Mouse (Mus musculus) gastrocnemius, postnatal 14 days (tissue): ENCODE data around the gene Pnpla2. TPM values are rescaled to one million over a fixed set of nuclear protein-coding genes. Genes with fewer than 3 reads are reported as not detected.

Experiments used
- DNase-seq: peaks from one replicate; pipeline ENCODE4 v3.0.0; 2021; ENCODE audit warnings: mixed read lengths
- intact Hi-C: fragments of 180-260 bp; cut with DNase I; formaldehyde crosslinking; loops from one replicate; pipeline ENCODE4 v1.15.1; 2025; ENCODE audit warnings: low total_unique reads
- total RNA-seq, 2 experiments: library from RNA; stranded (reverse); gene quantifications; 2 replicates each; pipeline ENCODE4 v1.2.3; 2021

The Pnpla2 gene
- total RNA-seq, 2 experiments from 2014 or later = 188 to 332 TPM

DNA sequence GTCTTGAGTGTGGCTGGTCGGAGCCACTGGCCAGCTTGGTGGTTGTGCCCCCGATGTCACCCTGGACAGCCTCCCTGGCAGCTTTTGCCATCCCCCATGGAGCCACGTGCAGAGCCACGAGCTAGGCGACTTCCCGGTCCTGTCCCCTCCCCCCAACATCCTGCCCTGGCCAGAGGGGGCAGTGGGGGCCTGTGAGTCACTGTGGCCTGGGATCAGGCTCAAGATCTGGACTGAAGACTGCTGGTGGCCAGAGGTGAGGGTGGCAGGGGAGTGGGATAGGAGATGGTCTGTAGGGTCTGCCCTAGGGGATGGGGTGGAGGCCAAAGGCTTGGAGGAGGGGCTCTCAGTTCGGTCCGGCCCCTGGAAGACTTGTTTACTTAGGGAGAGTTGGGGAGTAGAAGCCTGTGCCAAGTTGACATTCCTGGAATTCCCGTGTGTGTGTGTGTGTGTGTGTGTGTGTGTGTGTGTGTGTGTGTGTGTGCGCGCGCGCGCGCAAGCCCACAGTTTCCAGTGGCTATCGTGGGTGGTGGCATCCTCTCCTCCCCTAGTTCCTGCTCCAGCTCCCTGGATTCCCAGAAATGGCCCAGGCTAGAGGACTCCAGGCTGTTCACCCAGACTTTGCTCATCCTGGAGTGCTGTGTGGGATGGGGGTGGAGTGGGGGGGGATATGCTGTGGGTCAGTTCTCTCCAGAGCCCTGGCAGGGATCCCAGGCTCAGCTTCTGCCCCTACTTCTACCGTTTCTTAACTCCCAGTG is 21.4 kb downstream of the Pnpla2 start:
- DNase-seq = peak; percentile 86
- intact Hi-C loops = no loop called here

DNA sequence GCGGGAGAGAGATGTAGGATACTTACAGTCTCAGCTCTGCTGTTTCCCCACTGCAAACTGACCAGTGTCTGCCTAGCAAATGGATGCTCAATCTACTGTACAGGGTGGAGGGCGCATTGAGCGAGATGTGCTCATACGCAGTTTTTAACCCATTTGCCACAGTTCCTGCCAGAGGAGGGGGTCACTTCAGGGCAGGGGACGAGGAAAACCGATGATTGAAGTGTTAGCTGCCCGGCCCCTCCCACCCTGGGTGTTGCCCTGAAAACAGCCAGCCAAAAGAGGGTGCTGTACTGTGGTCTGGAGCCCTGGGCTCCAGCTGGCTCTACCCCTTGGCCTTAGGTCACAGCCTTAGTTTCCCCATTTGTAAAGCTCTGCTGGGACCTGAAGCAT is 22.0 kb downstream of the Pnpla2 start:
- DNase-seq = no peak
- intact Hi-C loops = no loop called here

DNA sequence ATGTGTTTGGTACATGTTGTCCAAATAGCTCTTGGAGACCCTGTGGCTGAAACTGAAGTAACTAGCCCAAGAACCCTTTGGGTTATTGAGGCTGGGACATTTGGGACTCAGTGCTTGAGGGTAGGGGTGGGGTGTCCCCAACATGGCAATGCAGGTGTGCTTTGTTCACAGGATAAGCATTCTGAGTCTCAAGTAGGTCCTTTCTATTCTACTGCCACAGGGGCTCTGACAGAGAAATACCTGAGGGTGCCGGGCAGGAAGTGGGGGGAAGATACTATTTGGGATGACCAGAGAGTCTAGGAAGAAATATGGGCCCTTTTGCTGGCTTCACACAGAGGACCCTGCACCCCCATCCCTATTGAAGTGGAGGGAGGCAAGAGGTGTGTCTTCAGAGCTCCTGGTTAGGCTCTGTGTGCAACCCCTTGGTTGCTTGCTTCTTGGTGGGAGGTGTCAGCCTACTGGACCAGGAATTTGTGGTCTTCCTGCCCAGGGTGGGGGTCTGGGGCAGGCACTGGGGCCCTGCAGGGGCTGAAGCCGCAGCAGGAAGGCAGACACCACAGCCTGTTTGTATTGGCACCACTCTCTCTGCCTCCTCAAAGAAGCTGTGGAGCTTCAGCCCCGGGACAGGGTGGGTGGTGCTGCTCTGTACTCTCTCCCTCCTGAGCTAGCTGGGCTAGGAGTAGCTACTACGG is 22.7 kb downstream of the Pnpla2 start:
- DNase-seq = no peak
- intact Hi-C loops = no loop called here

DNA sequence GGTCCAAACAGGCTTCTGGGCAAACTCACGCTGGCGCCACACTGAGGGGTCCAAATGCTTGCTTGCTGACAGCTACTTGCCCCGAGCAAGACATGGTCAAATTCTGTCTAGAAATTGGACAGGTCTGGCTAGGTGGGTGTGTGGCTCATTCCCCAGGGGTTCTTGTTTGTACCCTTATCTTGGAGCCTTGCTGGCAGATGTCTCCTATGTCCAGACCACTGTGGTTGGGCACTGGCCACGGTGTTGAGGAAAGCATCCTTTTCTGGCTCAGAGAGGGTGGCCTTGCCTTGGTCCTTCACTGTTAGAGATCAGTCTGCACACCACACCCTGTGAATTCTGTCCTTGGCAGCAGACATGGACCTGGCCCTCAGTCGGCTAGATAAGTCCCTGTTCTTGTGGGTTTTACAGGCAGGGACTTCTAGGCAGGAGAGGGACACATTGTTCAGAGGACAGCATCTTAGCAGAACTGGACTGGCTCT is 23.3 kb downstream of the Pnpla2 start:
- intact Hi-C loops = no loop called here
- DNase-seq = no peak

DNA sequence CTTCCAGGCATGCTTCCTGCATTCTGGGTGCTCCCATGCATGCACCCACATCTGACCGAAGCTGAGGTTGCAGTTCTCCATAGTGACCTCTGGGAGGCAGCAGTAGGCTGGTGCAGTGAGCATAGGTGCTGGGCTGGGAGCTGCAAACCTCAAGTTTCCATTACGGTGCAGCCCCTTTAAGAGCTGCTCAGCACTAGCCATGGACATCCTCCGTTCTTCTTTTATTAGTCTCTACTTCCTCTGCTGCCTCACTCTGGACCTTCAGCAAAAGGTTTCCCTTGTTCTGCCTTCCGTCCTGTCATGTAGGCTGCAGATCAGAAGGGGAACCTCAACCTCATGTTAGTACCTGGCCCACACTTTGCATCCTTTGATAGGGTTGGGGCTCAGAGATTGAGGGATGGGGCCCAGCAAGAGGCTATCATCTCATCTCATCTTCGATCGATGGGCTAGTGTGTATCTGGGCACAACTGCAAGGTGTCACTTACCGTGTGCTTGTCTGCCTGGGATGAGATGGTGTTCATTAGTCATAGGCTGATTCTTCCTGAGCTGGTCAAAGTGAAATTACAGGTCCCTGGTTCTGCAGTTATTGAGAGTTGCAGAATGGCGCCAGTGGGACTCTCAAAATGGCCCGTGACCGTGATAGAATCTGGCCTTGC is 26.0 kb downstream of the Pnpla2 start:
- DNase-seq = no peak
- intact Hi-C loops = loop anchor here (5.0 kb wide), 1 partner anchor 181 kb away; no protein-coding TSS in a partner anchor

DNA sequence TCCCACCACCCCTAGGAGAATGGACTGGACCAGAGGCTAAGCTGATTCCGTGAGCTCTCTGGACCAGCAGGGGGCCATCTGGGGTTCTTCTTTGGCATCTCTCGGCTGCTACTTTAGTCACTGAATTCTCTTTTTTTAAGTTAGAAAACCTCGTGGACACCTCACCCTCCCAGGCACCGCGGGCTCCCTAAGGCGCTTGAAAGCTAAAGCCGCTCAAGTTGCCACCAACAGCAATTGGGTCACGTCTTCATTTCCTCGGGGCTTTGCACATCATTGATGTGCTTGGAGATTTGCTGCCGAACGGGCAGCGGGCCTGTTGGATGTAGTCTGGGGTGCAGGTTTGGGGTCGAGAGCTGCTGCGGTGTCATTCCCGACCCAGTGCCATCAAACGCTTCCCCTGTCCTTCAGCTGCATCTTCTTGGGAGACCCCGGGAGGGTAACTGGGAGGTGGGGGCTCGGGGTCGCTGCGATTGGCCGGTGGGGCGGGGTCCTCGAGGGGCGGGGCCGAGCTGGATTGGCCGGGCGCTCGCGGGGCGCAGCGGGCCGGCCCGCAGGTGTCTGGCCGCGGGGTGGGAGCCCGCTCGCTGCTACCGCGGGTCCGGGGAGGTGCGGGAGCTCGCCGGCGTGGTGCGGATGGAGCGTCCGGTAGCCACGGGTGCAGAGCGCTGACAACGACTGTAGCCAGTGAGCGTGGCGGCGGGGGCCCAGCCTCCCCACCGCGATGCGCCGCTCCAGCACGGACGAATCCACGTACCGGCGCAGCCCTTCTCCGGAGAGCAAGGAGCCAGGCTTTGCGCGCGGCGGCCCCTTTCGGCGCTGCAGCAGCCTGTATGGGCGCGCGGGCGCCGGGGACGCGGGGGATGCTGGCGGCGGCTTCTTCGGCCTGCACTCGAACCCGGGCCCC is 26.8 kb downstream of the Pnpla2 start:
- DNase-seq = peak; percentile 54
- intact Hi-C loops = loop anchor here (5.0 kb wide), 1 partner anchor 181 kb away; no protein-coding TSS in a partner anchor

DNA sequence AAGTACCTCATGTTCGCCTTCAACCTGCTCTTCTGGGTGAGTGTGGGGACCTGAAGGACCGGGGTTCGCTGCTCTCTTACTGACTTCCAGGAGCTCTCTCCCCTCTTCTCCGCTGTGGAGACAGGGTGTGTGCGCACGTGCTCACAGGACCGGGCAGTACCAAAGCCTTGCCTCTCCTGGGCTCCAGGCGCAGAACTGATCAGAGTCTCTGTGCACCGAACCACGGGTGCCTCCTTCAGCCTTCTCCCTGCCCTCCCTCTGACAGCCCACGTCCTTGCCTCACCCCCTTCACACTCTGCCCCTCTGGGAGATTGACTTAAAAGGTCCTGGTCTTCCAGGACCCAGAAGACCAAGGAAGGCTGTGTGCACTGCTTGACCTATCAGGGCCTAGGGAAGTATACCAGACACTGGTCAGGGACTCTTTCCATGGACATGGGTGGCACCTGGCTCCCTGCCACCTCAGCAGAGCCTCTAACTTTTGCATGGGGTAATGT is 27.6 kb downstream of the Pnpla2 start:
- intact Hi-C loops = loop anchor here (5.0 kb wide), 1 partner anchor 180 kb away; no protein-coding TSS in a partner anchor
- no peak for DNase-seq

DNA sequence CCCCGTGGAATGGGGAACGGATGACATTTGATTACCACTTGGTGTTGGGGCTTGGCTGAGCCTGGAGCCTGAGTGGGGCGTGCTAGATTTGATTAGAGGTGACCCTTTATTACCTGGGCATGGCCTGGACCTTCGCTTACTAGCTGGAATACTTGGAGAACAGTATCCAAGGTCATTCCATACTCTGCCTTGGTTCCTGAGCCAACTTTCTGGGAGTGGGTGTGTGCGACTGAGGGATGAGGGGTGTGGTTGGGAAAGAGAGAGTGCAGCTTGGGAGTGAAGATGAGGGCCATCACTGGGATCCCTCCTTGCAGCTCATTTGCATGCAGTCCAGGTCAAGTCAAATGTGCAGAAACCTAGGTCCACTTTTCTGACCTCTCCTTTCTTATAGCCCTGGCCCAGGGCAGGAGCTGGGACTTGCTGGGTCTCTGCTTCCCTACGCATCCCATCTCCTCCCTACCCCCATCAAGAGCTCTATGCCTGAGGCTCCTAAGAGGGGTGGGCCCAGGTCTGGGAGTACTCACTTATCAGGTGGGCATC is 28.2 kb downstream of the Pnpla2 start:
- intact Hi-C loops = loop anchor here (5.0 kb wide), 1 partner anchor 179 kb away; no protein-coding TSS in a partner anchor
- no peak for DNase-seq

DNA sequence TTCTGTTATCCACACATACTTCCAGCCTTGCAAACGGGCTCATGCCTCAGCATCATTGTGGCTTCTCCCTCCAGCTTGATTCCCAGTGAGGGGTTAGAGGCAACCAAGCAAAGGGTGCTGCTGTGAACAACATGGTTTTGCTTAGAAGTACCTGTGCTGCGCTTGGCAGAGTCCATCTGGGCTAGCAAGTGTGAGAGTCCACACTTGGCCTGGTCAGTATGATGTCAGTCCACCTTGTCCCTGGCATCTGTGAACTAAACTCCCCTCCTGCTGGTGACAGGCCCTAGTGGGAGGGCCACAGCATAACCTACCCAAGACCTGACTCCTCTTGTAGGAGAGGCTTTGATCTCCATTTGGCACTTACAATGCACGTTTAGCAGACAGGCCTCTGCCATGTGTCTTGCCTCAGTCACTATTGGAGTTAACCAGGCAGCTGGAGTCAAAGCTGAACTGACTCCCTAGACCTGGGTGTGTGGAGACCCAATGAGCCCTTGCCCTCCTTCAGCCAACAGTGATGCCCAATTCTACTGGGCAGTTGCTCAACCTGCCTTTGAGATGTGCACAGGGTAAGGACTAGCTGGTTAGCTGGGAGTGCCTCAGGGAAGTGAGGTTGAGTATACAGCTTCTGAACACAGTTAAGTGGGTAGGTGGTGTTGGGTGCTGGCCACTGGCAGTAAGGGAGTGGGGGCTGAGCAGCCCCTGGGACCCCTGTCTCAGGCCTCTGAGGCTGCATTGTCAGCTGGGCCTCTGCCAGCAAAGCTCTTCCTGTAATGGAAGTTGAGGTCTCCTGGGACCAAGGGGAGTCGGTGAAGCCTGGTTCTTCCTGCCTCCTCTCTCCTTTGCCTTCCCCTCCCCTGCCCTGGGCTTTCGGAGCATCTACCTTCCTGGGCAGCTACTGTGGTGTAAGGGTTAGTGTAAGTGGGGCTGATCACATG is 29.5 kb downstream of the Pnpla2 start:
- intact Hi-C loops = loop anchor here (2.0 to 5.0 kb wide), 2 partner anchors 40 to 178 kb away; no protein-coding TSS in a partner anchor
- DNase-seq = no peak

DNA sequence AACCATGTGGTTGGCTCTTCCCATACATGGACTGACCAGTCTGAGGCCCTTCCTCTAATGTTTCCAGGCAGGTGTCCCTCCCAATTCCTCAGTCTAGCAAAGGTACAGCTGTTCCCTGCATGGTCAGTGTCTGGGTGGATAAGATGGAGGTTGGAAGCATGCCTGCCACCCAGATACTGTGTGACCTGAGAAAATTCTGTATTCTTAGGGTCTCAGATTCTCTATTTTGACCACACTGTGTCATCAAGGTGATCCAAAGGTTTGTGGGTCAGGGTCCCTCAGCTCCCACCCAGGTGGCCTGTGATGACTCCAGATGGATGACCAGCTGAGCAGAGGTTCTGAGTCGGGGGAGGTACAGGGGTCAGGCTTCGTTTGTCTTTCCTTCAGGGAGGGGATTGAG is 30.2 kb downstream of the Pnpla2 start:
- DNase-seq = no peak
- intact Hi-C loops = loop anchor here (2.0 kb wide), 1 partner anchor 40 kb away; no protein-coding TSS in a partner anchor

DNA sequence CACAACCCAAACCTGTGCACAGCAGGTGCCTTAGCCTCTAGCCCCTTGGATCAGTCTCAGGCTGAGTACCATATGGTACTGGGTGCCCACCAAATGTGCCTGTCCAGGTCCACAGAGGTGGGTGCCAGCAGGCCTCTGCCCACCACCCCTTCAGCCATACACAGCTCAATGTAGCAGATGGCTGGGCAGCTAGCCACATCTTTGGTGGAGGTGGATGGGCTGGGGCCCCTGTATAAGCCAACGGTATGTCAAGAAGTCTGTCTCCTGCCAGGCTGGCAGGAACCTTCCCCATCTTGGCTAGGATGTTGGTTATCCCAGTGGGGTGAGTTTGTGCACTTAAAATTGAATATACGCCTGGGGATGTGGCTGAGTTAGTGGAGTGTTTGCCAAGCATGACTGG is 30.6 kb downstream of the Pnpla2 start:
- no peak for DNase-seq
- intact Hi-C loops = loop anchor here (2.0 kb wide), 1 partner anchor 39 kb away; no protein-coding TSS in a partner anchor

DNA sequence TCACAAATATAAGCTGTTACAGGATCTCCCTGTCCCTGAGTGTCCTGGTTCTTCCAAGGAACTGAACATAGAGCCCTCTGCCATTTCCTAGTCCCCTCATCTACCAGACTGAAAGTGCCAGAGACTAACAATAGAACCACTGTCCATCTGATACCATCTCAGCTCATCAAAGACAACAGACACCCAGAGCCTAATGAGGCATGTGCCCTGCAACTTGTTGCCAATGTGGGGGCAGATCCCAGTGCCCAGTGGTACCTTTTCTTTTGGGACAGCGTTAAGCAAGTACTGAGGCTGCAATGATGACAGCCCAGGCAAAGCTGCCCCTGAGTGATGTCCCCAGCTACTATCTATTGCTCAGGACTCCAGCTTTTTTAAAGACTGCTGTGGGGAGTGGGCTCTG is 31.2 kb downstream of the Pnpla2 start:
- intact Hi-C loops = no loop called here
- DNase-seq = no peak

DNA sequence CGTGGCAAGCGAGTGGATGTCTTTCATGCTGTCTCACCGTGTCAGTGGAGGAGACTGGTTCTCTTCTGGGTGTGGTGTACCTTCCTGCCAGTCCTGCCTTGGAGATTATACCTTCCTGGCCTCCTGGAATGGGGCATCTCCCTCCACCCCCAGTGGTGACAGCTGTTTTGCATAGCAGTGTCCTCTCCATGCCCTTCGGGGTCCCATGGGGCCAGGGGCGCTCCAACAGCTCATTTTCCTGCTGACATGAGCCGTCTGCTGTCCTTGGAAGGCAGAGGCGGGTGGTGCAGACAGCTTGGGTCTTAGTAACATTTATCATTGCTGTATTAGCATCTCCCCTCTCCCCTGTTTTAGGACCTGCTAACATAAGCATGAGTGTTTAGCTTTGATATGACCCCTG is 32.1 kb downstream of the Pnpla2 start:
- DNase-seq = no peak
- intact Hi-C loops = no loop called here

DNA sequence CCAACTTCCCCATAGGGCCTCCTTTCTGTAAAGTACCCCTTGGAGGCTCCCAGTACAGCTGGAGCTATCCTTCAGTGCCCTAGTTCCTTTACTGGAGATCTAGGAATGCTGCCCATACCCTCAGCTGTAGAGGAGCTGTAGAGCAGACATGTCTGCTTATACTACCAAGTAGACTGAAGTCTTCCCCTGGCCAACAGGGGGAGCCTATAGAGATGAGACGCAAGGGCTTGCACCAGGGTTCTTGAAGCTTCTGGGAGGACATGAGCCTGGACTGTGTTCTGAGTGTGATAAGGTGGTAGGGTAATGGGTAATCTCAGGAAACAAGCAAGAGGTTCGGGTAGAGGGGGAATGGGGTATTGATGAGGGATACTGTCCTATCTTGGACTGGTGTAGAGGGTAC is 36.2 kb downstream of the Pnpla2 start:
- DNase-seq = no peak
- intact Hi-C loops = no loop called here

DNA sequence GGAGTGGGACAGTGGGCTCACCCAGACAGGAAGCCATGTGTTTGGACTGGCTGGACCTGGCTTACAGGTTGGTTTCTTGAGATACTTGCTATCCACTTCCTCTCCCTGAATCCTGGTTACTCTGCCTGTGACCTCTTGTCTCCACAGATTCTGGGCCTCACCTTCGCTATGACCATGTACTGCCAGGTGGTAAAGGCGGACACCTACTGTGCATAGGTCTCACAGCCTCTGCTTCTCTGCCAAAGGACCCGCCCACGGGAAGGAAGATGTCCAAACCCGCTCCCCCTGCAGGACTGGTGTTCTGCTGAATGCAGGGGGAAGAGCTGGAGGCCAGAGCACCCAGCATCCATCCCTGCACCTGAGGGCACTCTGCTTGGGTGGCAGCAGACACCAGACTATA is 37.7 kb downstream of the Pnpla2 start:
- intact Hi-C loops = no loop called here

DNA sequence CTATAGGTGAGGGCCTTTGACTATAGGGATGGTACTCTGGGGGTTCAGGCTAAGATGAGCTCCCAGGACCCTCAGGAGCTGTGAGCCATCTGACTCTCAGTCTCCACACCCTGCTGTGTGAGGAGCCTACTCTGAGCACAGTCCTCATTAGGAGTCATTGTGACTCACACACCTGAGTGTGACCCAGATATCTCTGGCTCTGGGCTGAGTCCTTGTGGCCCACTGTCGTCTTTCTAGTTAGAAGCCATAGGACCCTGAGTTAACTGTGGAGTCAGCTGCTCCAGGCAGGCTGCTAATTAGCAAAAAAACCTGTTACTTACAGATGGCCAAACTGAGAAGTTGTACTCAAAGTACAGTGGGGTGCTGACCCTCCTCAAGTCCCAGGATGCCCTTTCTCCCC is 38.7 kb downstream of the Pnpla2 start:
- intact Hi-C loops = no loop called here

More for the DNA sequence above, 37.7 kb downstream of the Pnpla2 start:
- DNase-seq = no peak

DNA sequence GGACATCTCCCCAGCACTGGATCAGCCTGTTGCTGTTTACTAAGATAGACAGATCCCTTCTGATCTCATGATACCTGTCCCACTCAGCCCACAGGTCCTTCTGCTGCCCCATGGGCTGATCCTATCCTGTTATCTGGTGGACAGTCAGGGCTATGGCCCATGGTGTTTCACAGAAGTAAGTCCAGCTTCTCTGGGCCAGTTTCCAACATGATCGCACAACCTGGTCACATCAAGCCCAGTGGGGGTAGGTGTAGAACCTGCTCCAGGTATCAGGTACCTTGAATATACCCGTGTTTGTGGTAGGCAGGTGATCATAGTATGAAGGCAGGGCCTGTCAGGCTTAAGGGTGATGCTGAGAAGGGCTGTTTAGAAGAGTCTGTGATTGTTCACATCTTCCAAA is 40.4 kb downstream of the Pnpla2 start:
- DNase-seq = no peak
- intact Hi-C loops = no loop called here

More for the DNA sequence above, 38.7 kb downstream of the Pnpla2 start:
- DNase-seq = no peak

DNA sequence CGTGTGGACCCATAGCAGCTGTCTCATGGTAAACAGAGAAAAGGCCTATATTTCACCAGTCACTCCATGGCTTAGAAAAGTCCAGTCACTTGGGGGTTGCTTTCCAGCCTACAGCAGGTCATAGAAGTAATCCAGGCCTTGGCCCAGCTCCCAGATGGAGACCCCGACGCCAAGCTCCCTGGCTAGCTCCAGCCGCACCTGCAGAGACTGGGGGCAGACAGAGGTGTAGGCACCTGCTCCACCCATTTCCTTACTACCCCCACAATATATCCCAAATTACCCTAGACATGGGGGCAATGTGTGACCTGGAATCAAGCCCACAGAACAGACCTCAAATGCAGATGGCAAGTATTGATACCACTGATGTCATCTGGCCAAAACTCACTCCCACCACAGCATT is 40.9 kb downstream of the Pnpla2 start:
- DNase-seq = no peak
- intact Hi-C loops = no loop called here
